Mouse (Mus musculus) liver, embryonic 12.5 days (tissue): ENCODE measurements around the gene Olfr204. TPM values are rescaled to one million over a fixed set of nuclear protein-coding genes. Genes with fewer than 3 reads are reported as not detected.

Experiments used
- polyA plus RNA-seq: library from polyadenylated mRNA; unstranded; fragments of >200 nt; fragmentation: Nextera tagmentation; extraction: Ambion mirVana; gene quantifications from 2 replicates; pipeline ENCODE4 v1.2.1, GENCODE M21; 2016

The Olfr204 gene
- polyA plus RNA-seq, 1 experiment from 2014 or later, result not detected

Other genes with a start within 250 kb of the Olfr204 start
- gene Olfr190, start 240.2 kb downstream of the Olfr204 start, polyA plus RNA-seq, result not detected in 2 replicates
- not detected in 2 replicates for gene Olfr191, start 228.4 kb downstream of the Olfr204 start, polyA plus RNA-seq
- gene Olfr193, start 206.4 kb downstream of the Olfr204 start, polyA plus RNA-seq, result not detected in 2 replicates
- not detected in 2 replicates for gene Olfr194, start 197.2 kb downstream of the Olfr204 start, polyA plus RNA-seq
- gene Olfr195, start 171.2 kb downstream of the Olfr204 start, polyA plus RNA-seq, result not detected in 2 replicates
- gene Olfr196, start 147.8 kb downstream of the Olfr204 start, polyA plus RNA-seq, result not detected in 2 replicates
- not detected in 2 replicates for gene Olfr198, start 114.7 kb downstream of the Olfr204 start, polyA plus RNA-seq
- not detected in 2 replicates for gene Olfr199, start 98.5 kb downstream of the Olfr204 start, polyA plus RNA-seq
- gene Olfr201, start 45.6 kb downstream of the Olfr204 start, polyA plus RNA-seq, result 0.08 and 0.13 TPM in 2 replicates
- gene Olfr202, start 31.5 kb downstream of the Olfr204 start, polyA plus RNA-seq, result not detected in 2 replicates
- not detected in 2 replicates for gene Olfr203, start 19.4 kb downstream of the Olfr204 start, polyA plus RNA-seq
- not detected in 2 replicates for gene Olfr205, start 12.9 kb upstream of the Olfr204 start, polyA plus RNA-seq
- gene Olfr206, start 31.0 kb upstream of the Olfr204 start, polyA plus RNA-seq, result not detected in 2 replicates
- not detected in 2 replicates for gene Olfr209, start 45.7 kb upstream of the Olfr204 start, polyA plus RNA-seq
- not detected in 2 replicates for gene Gabrr3, start 89.1 kb upstream of the Olfr204 start, polyA plus RNA-seq
- 28.8 and 29.7 TPM in 2 replicates for gene Riox2, start 153.5 kb upstream of the Olfr204 start, polyA plus RNA-seq